Mouse (Mus musculus) megakaryocyte, embryonic 14.5 days (primary cell): ENCODE results near the gene Notch4.

Source experiments
- FLI1 ChIP-seq: IDR thresholded peaks from 2 replicates; pipeline ENCODE4 v1.6.1; 2012; ENCODE audit warnings: low read length, inconsistent platforms, mixed read lengths
- GATA1 ChIP-seq: IDR thresholded peaks from 3 replicates; pipeline ENCODE4 v1.6.1; 2012; ENCODE audit warnings: mixed read lengths, low read length, inconsistent platforms, borderline replicate concordance

DNA sequence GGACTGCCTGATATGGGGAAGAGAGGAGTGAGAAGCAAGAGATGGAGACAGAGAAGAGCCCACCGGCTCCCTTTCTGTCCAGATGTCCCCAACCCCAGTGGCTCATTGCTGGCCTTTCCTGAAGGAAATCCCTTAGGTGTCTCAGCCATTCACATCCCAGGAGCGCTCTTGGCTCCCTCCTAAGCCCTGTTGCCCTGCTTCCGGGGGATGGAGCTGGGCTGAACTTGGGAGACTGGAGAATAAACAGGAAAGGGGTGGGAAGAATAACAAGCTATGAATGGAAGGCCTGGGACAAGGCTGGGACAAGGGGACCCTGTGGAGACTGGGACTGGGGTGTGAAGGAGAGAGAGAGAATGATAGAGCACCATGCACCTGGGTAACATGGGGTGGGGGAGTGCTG, 728 bp downstream of the Notch4 start:
- TF ChIP-seq GATA1 (no peak), FLI1 (no peak)
